Mouse (Mus musculus) embryonic facial prominence, embryonic 13.5 days (tissue): ENCODE measurements around the gene Nwd2. TPM values are rescaled to one million over a fixed set of nuclear protein-coding genes. Genes with fewer than 3 reads are reported as not detected.

ENCODE experiments used
- ATAC-seq: fragments of 200-750 bp; cut with Nextera tagmentation; 2 replicates; pipeline ENCODE4 v1.8.0; 2017; ENCODE audit warnings: low read depth; ENCODE audit not compliant: insufficient number of reproducible peaks, insufficient read depth, low FRiP score, low TSS enrichment
- H3K27ac ChIP-seq: fragments of 300-500 bp; sonication (generic); 2 replicates; pipeline ENCODE4 v1.5.1; 2015; ENCODE audit warnings: moderate library complexity, mild to moderate bottlenecking, inconsistent platforms
- H3K27me3 ChIP-seq: fragments of 300-500 bp; sonication (generic); 2 replicates; pipeline ENCODE4 v1.6.1; 2015; ENCODE audit warnings: mild to moderate bottlenecking, inconsistent platforms
- H3K36me3 ChIP-seq: fragments of 300-500 bp; sonication (generic); 2 replicates; pipeline ENCODE4 v1.6.1; 2015; ENCODE audit warnings: mild to moderate bottlenecking, inconsistent platforms
- H3K4me1 ChIP-seq: fragments of 300-500 bp; sonication (generic); 2 replicates; pipeline ENCODE4 v1.6.1; 2015; ENCODE audit warnings: inconsistent platforms
- H3K4me2 ChIP-seq: fragments of 300-500 bp; sonication (generic); 2 replicates; pipeline ENCODE4 v1.6.1; 2015; ENCODE audit warnings: moderate library complexity, mild to moderate bottlenecking, inconsistent platforms
- H3K4me3 ChIP-seq: fragments of 300-500 bp; sonication (generic); 2 replicates; pipeline ENCODE4 v1.5.1; 2015; ENCODE audit warnings: mild to moderate bottlenecking, inconsistent platforms
- H3K9ac ChIP-seq: fragments of 300-500 bp; sonication (generic); 2 replicates; pipeline ENCODE4 v1.6.1; 2015; ENCODE audit warnings: mild to moderate bottlenecking, inconsistent platforms
- H3K9me3 ChIP-seq: fragments of 300-500 bp; sonication (generic); 2 replicates; pipeline ENCODE4 v1.6.1; 2016; ENCODE audit warnings: inconsistent platforms
- WGBS: fragments of 180-500 bp; shearing (Covaris S2); methylation state at CpG from one replicate; pipeline ENCODE4 v1.1.7; 2015; ENCODE audit warnings: mixed read lengths; 5-methylcytosine and 5-hydroxymethylcytosine counted together
- polyA plus RNA-seq: library from polyadenylated mRNA; unstranded; fragments of >200 nt; fragmentation: Nextera tagmentation; extraction: Ambion mirVana; gene quantifications from 2 replicates; pipeline ENCODE4 v1.2.1, GENCODE M21; 2015

Gene Nwd2
- polyA plus RNA-seq, 1 experiment from 2014 or later = 0.31 TPM

- WGBS = 77% methylated on average over 6 of the region's 6 CpGs
- no peak overlapping the region for H3K4me2 ChIP-seq
- no peak for ATAC-seq
- no peak overlapping the region for H3K27ac ChIP-seq
- H3K4me3 ChIP-seq = no peak overlapping the region
- H3K9me3 ChIP-seq = no peaks in the 10 kb centered on the region
- H3K36me3 ChIP-seq = no peaks in the 10 kb centered on the region
- no peaks in the 10 kb centered on the region for H3K4me1 ChIP-seq
- H3K9ac ChIP-seq = no peak overlapping the region
- H3K27me3 ChIP-seq = no peaks in the 10 kb centered on the region
These were observed 170.6 kb downstream of the Nwd2 start for GRCm38 (mm10) chr5:63819519-63819918.

- 88% methylated on average over 5 of the region's 5 CpGs for WGBS
- ATAC-seq = no peak
These were observed 172.3 kb downstream of the Nwd2 start for GRCm38 (mm10) chr5:63821176-63821575.

GRCm38 (mm10) chr5:63821860-63822259 is 173.0 kb downstream of the Nwd2 start:
- no peaks in the 10 kb centered on the region for H3K9me3 ChIP-seq
- H3K4me3 ChIP-seq = no peak overlapping the region
- H3K9ac ChIP-seq = no peak overlapping the region
- no peak overlapping the region for H3K4me2 ChIP-seq
- H3K27me3 ChIP-seq = no peaks in the 10 kb centered on the region
- H3K27ac ChIP-seq = no peak overlapping the region
- 0 out of 2 replicates have a peak, but pooled peaks cover under 1% of the 10 kb centered on the region for H3K4me1 ChIP-seq
- ATAC-seq = no peak
- H3K36me3 ChIP-seq = no peaks in the 10 kb centered on the region
- 78% methylated on average over 8 of the region's 8 CpGs for WGBS

More at GRCm38 (mm10) chr5:63821176-63821575, 172.3 kb downstream of the Nwd2 start:
- Histone ChIP-seq H3K4me1 (no peaks in the 10 kb centered on the region), H3K9ac (no peak overlapping the region), H3K27ac (no peak overlapping the region), H3K36me3 (no peaks in the 10 kb centered on the region), H3K9me3 (no peaks in the 10 kb centered on the region), H3K27me3 (no peaks in the 10 kb centered on the region), H3K4me2 (no peak overlapping the region), H3K4me3 (no peak overlapping the region)

- no peak overlapping the region for H3K4me3 ChIP-seq
- no peak overlapping the region for H3K4me2 ChIP-seq
- no peaks in the 10 kb centered on the region for H3K9me3 ChIP-seq
- H3K9ac ChIP-seq = no peak overlapping the region
- H3K36me3 ChIP-seq = no peaks in the 10 kb centered on the region
- ATAC-seq = no peak
- H3K27ac ChIP-seq = no peak overlapping the region
- WGBS = 58% methylated on average over 10 of the region's 10 CpGs
- peaks cover 8% of the 10 kb centered on the region; the same call in 1 of the 2 replicates for H3K4me1 ChIP-seq
- no peaks in the 10 kb centered on the region for H3K27me3 ChIP-seq
These were observed 174.7 kb downstream of the Nwd2 start for GRCm38 (mm10) chr5:63823362-63824332.

- Histone ChIP-seq H3K27me3 (no peaks in the 10 kb centered on the region), H3K9ac (no peak overlapping the region), H3K36me3 (no peaks in the 10 kb centered on the region), H3K4me1 (peaks cover 8% of the 10 kb centered on the region; the same call in 1 of the 2 replicates), H3K4me2 (no peak overlapping the region), H3K4me3 (no peak overlapping the region), H3K27ac (no peak overlapping the region), H3K9me3 (no peaks in the 10 kb centered on the region)
- ATAC-seq = no peak
- WGBS = 83% methylated on average over 8 of the region's 8 CpGs
These were observed 175.9 kb downstream of the Nwd2 start for GRCm38 (mm10) chr5:63824599-63825350.

- 66% methylated on average over 5 of the region's 5 CpGs for WGBS
- Histone ChIP-seq H3K4me1 (peaks cover 8% of the 10 kb centered on the region; the same call in 1 of the 2 replicates), H3K27me3 (no peaks in the 10 kb centered on the region), H3K9ac (no peak overlapping the region), H3K4me3 (no peak overlapping the region), H3K4me2 (no peak overlapping the region), H3K27ac (no peak overlapping the region), H3K36me3 (no peaks in the 10 kb centered on the region), H3K9me3 (no peaks in the 10 kb centered on the region)
- no peak for ATAC-seq
These were observed 177.0 kb downstream of the Nwd2 start for GRCm38 (mm10) chr5:63825881-63826280.

GRCm38 (mm10) chr5:63827006-63827405 is 178.1 kb downstream of the Nwd2 start:
- ATAC-seq = no peak
- Histone ChIP-seq H3K27ac (no peak overlapping the region), H3K36me3 (no peaks in the 10 kb centered on the region), H3K27me3 (no peaks in the 10 kb centered on the region), H3K9me3 (no peaks in the 10 kb centered on the region), H3K4me3 (no peak overlapping the region), H3K4me1 (peaks cover 8% of the 10 kb centered on the region; the same call in 1 of the 2 replicates), H3K4me2 (no peak overlapping the region), H3K9ac (no peak overlapping the region)
- 56% methylated on average over 6 of the region's 6 CpGs for WGBS

GRCm38 (mm10) chr5:63827415-63828053 is 178.6 kb downstream of the Nwd2 start:
- Histone ChIP-seq H3K4me1 (peaks cover 8% of the 10 kb centered on the region; the same call in 1 of the 2 replicates), H3K36me3 (no peaks in the 10 kb centered on the region), H3K4me2 (no peak overlapping the region), H3K4me3 (no peak overlapping the region), H3K27ac (no peak overlapping the region), H3K27me3 (no peaks in the 10 kb centered on the region), H3K9me3 (no peaks in the 10 kb centered on the region), H3K9ac (no peak overlapping the region)
- no peak for ATAC-seq
- WGBS = 44% methylated on average over 5 of the region's 5 CpGs

- no peak for ATAC-seq
- H3K4me3 ChIP-seq = no peak overlapping the region
- no peaks in the 10 kb centered on the region; the same call in 1 of the 2 replicates for H3K9me3 ChIP-seq
- no peak overlapping the region for H3K4me2 ChIP-seq
- H3K9ac ChIP-seq = no peak overlapping the region
- no peak overlapping the region for H3K27ac ChIP-seq
- peaks cover 8% of the 10 kb centered on the region; the same call in 1 of the 2 replicates for H3K4me1 ChIP-seq
- 78% methylated on average over 10 of the region's 10 CpGs for WGBS
- H3K27me3 ChIP-seq = no peaks in the 10 kb centered on the region
- no peaks in the 10 kb centered on the region for H3K36me3 ChIP-seq
These were observed 179.7 kb downstream of the Nwd2 start for GRCm38 (mm10) chr5:63828380-63829185.

GRCm38 (mm10) chr5:63831054-63831453 is 182.2 kb downstream of the Nwd2 start:
- WGBS = 53% methylated on average over 4 of the region's 4 CpGs
- no peak overlapping the region for H3K9ac ChIP-seq
- no peak overlapping the region for H3K4me2 ChIP-seq
- H3K9me3 ChIP-seq = no peaks in the 10 kb centered on the region; the same call in 1 of the 2 replicates
- no peak overlapping the region for H3K4me3 ChIP-seq
- no peak for ATAC-seq
- H3K27me3 ChIP-seq = no peaks in the 10 kb centered on the region
- no peak overlapping the region for H3K27ac ChIP-seq
- no peaks in the 10 kb centered on the region for H3K36me3 ChIP-seq
- H3K4me1 ChIP-seq = peaks cover 8% of the 10 kb centered on the region; the same call in 1 of the 2 replicates
